Mouse (Mus musculus) liver, postnatal 0 days (tissue): ENCODE results near the gene Gpr146.

Experiments
- CTCF ChIP-seq: sonication (generic); IDR thresholded peaks from 2 replicates; pipeline ENCODE4 v1.5.1; 2016; ENCODE audit warnings: antibody characterized with exemption, low read depth
- EP300 ChIP-seq: IDR thresholded peaks from 2 replicates; pipeline ENCODE4 v1.6.1; 2016; ENCODE audit warnings: antibody characterized with exemption, low read depth, mild to moderate bottlenecking

DNA sequence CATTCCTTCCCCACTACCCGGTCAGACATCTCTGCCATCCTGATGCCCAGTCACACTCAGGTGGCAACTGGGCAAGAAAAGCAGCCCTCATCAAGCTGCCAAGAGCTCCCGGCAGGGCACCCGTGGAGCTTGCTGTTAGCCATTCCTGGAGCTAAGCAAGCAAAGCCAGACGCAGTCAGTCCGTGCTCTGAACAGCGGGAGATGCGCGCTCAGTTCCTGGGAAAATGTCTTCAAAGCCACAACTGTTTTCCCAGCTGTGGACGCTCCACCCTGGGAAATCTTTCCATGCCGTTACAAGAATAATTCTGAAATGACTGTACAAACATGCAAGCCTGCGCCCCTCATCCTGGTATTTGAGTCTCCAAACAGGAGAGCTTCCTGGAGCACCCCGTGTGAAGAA is 64.9 kb downstream of the Gpr146 start:
- no peak for TF ChIP-seq EP300
- TF ChIP-seq CTCF, result no peak
